Mouse (Mus musculus): ENCODE measurements around the gene Pdlim1.

GRCm38 (mm10) chr19:40248476-40248875 lies 23.2 kb downstream of the Pdlim1 start:
- TF ChIP-seq CTCF (IDR thresholded peaks at IDR 0.05; ENCODE audit: borderline replicate concordance, control insufficient read depth, extremely low read depth, insufficient read depth, low read length, poor library complexity) (no peak), POLR2A (IDR thresholded peaks at IDR 0.05; ENCODE audit: control insufficient read depth, extremely low read depth, insufficient read depth, low read length, poor library complexity) (no peak)
